Mouse (Mus musculus): ENCODE data around the gene Prph.

DNA sequence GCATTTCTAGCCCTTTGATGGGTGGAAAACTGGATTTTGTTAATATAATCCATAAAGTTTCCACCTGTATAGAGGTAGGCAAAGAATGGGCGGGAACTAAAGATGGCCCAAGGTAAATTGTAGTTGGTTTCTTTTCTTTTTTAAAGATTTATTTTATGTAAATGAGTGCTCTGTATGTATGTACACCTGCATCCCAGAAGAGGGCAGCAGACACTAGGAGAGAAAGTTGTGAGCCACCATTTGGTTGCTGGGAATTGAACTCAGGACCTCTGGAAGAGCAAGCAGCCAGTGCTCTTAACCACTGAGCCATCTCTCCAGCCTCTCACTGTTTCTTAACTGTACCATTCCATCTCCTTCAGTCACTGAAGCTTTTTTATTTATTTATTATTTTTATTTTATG lies 17.0 kb downstream of the Prph start:
- TF ChIP-seq CTCF (IDR thresholded peaks at IDR 0.05; ENCODE audit: insufficient read depth, low read depth, low read length) (no peak), POLR2A (IDR thresholded peaks at IDR 0.05; ENCODE audit: insufficient read depth, low read depth, low read length) (no peak)

Data from olfactory bulb, adult 2 months (tissue).